Mouse (Mus musculus): Measurements from ENCODE around the gene Pld2.

DNA sequence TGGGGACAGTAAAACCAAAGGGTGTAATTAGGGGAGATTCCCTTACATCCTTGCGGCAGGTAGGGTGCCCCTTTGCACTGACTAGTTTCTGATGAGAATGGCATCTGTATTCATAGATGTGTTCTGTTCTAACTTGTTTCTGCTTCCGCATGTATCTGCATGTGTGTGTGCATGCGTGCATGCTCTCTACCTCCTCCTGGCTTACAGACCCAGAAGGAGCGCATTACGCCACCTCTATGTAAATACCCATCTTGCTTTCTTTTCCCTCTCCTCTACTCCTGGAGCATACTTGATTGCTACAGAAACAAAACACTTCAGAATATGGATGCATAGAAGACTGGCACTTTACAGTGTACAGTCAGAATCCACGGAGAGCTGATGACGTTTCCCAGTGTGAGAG is 43.9 kb downstream of the Pld2 start:
- no peak for TF ChIP-seq EP300 (IDR thresholded peaks at IDR 0.05; ENCODE audit: insufficient read depth, low read depth, low read length)
- TF ChIP-seq POLR2A (IDR thresholded peaks at IDR 0.05; ENCODE audit: insufficient read depth, low read depth, low read length) = no peak
